Mouse (Mus musculus) hindbrain, embryonic 13.5 days (tissue): ENCODE data around the gene Casq2. TPM values are rescaled to one million over a fixed set of nuclear protein-coding genes. Genes with fewer than 3 reads are reported as not detected.

Experiments used
- ATAC-seq: fragments of 200-750 bp; cut with Nextera tagmentation; 2 replicates; pipeline ENCODE4 v1.8.0; 2017; ENCODE audit warnings: moderate TSS enrichment; ENCODE audit not compliant: low FRiP score
- H3K27ac ChIP-seq: fragments of 300-500 bp; sonication (generic); 2 replicates; pipeline ENCODE4 v1.5.1; 2015; ENCODE audit warnings: inconsistent platforms, mild to moderate bottlenecking, moderate library complexity
- H3K27me3 ChIP-seq: fragments of 300-500 bp; sonication (generic); 2 replicates; pipeline ENCODE4 v1.6.1; 2015; ENCODE audit warnings: mild to moderate bottlenecking, inconsistent platforms
- H3K36me3 ChIP-seq: fragments of 300-500 bp; sonication (generic); 2 replicates; pipeline ENCODE4 v1.6.1; 2015; ENCODE audit warnings: mild to moderate bottlenecking, inconsistent platforms
- H3K4me1 ChIP-seq: fragments of 300-500 bp; sonication (generic); replicated peaks from 2 replicates; pipeline ENCODE4 v1.6.1; 2015; ENCODE audit warnings: inconsistent platforms
- H3K4me2 ChIP-seq: fragments of 300-500 bp; sonication (generic); 2 replicates; pipeline ENCODE4 v1.6.1; 2015; ENCODE audit warnings: inconsistent platforms, mild to moderate bottlenecking, moderate library complexity
- H3K4me3 ChIP-seq: fragments of 300-500 bp; sonication (generic); 2 replicates; pipeline ENCODE4 v1.5.1; 2015; ENCODE audit warnings: mild to moderate bottlenecking, inconsistent platforms
- H3K9ac ChIP-seq: fragments of 300-500 bp; sonication (generic); 2 replicates; pipeline ENCODE4 v1.6.1; 2015; ENCODE audit warnings: mild to moderate bottlenecking, inconsistent platforms
- H3K9me3 ChIP-seq: fragments of 300-500 bp; sonication (generic); 2 replicates; pipeline ENCODE4 v1.6.1; 2016; ENCODE audit warnings: inconsistent platforms
- WGBS: fragments of 180-500 bp; shearing (Covaris S2); methylation state at CpG from one replicate; pipeline ENCODE4 v1.1.7; 2015; 5-methylcytosine and 5-hydroxymethylcytosine counted together
- polyA plus RNA-seq: library from polyadenylated mRNA; unstranded; fragments of >200 nt; fragmentation: Nextera tagmentation; extraction: Ambion mirVana; gene quantifications from 2 replicates; pipeline ENCODE4 v1.2.1, GENCODE M21; 2015

Gene Casq2
- polyA plus RNA-seq, 1 experiment from 2014 or later: 0.97 TPM

DNA sequence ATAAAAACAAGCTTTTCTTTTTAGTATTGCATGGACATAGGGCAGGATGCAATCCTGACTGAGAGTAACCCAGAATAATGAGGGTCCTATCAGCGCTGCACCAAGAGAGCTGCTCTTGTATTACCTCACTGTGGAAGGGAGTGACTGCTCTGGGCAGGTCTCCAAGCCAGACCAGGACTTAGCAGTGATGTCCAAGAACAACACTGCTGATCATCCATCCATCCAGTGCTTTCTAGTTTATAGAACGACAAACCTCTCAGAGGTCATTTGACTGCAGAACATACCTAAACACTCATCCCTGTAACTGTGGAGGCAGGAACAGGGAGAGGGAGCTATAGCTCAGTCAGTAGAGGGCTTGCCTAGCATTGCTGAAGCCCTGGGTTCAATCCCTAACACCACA, 106.4 kb downstream of the Casq2 start:
- Histone ChIP-seq H3K27me3 (peaks cover 48% of the 10 kb centered on the region), H3K4me2 (no peak overlapping the region), H3K4me3 (no peak overlapping the region), H3K36me3 (no peaks in the 10 kb centered on the region), H3K4me1 (peaks cover 65% of the 10 kb centered on the region), H3K27ac (no peak overlapping the region), H3K9me3 (no peaks in the 10 kb centered on the region), H3K9ac (no peak overlapping the region)
- no peak for ATAC-seq
- 61% methylated on average over 2 of the region's 2 CpGs for WGBS

DNA sequence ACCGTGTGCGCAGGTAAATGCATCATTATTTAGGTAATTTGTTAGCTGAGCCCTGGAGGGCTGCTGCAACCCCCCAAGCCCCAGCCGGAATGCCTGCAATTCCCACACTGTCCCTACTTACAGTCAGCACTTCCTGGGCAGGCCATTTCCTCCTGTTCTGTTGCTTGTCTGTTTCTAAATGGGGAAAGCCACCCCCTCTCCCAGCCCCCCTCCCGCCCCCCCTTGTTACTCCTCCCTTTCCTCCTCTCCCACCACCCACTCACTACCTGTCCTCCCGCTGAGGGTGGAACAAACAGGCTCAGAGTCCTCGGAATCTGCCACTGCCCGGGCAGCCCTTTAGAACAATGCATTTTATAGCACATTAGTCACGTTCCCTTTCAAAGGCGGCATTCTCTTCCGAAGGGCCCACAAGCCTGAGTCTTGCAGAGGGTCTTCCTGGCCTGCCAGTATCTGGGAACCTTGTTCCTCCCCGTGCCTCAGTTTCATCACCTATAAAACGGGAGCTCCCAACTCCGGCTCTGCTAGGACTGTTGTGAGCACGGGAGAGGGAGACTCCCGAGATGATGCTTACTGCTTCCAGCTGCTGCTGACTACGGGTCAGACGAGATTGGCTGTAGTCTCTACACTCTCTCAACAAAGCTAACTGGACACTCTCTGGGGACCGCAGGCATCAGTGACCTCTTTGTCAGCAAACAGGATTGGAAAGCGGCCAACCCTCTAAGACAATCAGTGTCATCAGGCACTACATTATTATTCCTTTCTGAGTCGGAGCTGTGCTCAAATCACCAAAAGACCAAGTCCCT, 107.5 kb downstream of the Casq2 start:
- Histone ChIP-seq H3K4me1 (peaks cover 75% of the 10 kb centered on the region), H3K36me3 (no peaks in the 10 kb centered on the region), H3K27ac (peak overlapping the region; percentile 69), H3K9me3 (no peaks in the 10 kb centered on the region), H3K9ac (peak overlapping the region; percentile 40), H3K4me3 (peak overlapping the region; percentile 3; the same call in 1 of the 2 replicates), H3K27me3 (peaks cover 56% of the 10 kb centered on the region), H3K4me2 (peak overlapping the region; percentile 38)
- ATAC-seq: peak; percentile 40
- WGBS: 2% methylated on average over 19 of the region's 20 CpGs

DNA sequence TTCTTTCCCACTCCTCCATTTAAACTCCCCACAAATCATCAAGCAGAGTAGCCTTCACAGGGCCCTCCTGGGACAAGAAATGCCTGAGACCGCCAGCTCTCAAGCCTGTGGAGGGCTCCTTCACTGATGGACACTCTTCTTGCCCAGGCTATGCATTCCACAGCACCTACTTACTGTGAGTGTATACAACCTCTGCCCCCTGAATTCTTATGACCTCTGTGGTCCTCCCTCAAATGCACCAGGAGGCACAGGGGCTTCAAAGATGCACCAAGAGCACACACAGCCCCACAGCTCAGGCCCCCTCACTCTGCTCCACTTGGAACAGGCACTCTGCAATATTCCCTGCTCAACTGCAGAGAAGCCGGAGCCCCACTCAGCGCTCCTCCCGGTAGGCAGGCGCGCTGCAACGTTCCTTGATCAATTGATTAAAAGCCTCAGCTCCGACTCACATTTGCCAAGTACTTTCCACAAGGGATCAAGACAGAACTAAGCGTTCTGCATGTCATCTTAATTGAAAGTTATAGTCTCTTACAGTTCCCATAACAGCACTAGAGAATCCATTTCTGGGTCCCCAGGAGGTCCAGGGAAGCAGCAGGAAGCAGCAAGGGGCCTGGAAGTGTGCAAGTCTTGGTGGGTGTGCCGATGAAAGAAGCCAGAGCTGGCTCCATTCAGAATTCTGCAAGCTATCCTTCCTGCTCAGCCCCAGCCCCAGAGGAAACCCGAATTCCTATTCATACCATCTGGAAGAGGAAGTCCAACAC, 108.3 kb downstream of the Casq2 start:
- peaks cover 64% of the 10 kb centered on the region for H3K27me3 ChIP-seq
- 1% methylated on average over 11 of the region's 11 CpGs for WGBS
- H3K4me1 ChIP-seq: peaks cover 77% of the 10 kb centered on the region
- no peak overlapping the region for H3K4me3 ChIP-seq
- H3K9ac ChIP-seq: peak overlapping the region; percentile 40; the same call in 1 of the 2 replicates
- no peaks in the 10 kb centered on the region for H3K36me3 ChIP-seq
- peak overlapping the region; percentile 69 for H3K27ac ChIP-seq
- H3K4me2 ChIP-seq: peak overlapping the region; percentile 38
- no peaks in the 10 kb centered on the region for H3K9me3 ChIP-seq
- ATAC-seq: peak; percentile 60

DNA sequence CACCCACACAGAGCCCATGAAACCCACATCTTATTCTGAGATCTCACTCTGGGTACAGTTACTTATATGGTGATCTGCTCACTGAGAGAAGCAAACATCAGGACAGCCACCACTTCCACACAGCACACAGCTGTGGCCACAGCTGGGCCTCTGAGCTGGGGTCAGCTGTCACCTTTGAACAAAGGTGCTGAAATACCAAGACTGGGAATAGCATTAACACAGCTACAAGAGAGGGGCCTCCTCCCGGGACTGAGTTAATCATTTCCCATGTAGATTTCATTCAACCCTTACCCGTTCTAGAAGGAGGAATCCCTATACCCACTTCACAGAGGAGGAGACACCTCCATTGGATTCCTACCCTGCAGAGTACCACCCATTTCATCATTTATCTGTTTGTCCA, 109.5 kb downstream of the Casq2 start:
- Histone ChIP-seq H3K36me3 (no peaks in the 10 kb centered on the region), H3K4me2 (no peak overlapping the region), H3K4me3 (no peak overlapping the region), H3K27me3 (peaks cover 67% of the 10 kb centered on the region), H3K9ac (no peak overlapping the region), H3K27ac (no peak overlapping the region), H3K9me3 (no peaks in the 10 kb centered on the region), H3K4me1 (peaks cover 75% of the 10 kb centered on the region)
- WGBS: 25% methylated on average over 2 of the region's 2 CpGs
- ATAC-seq: no peak

Other genes with a start within 250 kb of the Casq2 start
- gene Mab21l3, start 237.5 kb upstream of the Casq2 start, polyA plus RNA-seq: 0.19 and 0.34 TPM in 2 replicates
- 7.4 and 7.5 TPM in 2 replicates for gene Slc22a15, start 162.0 kb upstream of the Casq2 start, polyA plus RNA-seq
- gene Nhlh2, start 76.3 kb upstream of the Casq2 start, polyA plus RNA-seq: 80.8 and 99.8 TPM in 2 replicates
- 7.0 and 7.2 TPM in 2 replicates for gene Vangl1, start 118.3 kb downstream of the Casq2 start, polyA plus RNA-seq